Mouse (Mus musculus): ENCODE data around the gene Cpne8.

GRCm38 (mm10) chr15:90512769-90513168, 166.5 kb downstream of the Cpne8 start:
- no peak for TF ChIP-seq CTCF (IDR thresholded peaks at IDR 0.05; ENCODE audit: borderline replicate concordance, insufficient read depth, low read length)
- TF ChIP-seq POLR2A (IDR thresholded peaks at IDR 0.05; ENCODE audit: low read depth, low read length) = no peak

All from embryonic fibroblast, embryonic 13.5 days (primary cell).